Mouse (Mus musculus): ENCODE measurements around the gene Lsm11.

- TF ChIP-seq GATA1 (IDR thresholded peaks at IDR 0.05; ENCODE audit: low read length) (no peak), TAL1 (IDR thresholded peaks at IDR 0.05; ENCODE audit: low read length) (no peak)
Observed at GRCm38 (mm10) chr11:45881026-45881682, 63.6 kb downstream of the Lsm11 start.

All from erythroblast, embryonic 14.5 days (primary cell).